ENCODE assay signal across 19 mouse cellular contexts in the genomic region with DNA sequence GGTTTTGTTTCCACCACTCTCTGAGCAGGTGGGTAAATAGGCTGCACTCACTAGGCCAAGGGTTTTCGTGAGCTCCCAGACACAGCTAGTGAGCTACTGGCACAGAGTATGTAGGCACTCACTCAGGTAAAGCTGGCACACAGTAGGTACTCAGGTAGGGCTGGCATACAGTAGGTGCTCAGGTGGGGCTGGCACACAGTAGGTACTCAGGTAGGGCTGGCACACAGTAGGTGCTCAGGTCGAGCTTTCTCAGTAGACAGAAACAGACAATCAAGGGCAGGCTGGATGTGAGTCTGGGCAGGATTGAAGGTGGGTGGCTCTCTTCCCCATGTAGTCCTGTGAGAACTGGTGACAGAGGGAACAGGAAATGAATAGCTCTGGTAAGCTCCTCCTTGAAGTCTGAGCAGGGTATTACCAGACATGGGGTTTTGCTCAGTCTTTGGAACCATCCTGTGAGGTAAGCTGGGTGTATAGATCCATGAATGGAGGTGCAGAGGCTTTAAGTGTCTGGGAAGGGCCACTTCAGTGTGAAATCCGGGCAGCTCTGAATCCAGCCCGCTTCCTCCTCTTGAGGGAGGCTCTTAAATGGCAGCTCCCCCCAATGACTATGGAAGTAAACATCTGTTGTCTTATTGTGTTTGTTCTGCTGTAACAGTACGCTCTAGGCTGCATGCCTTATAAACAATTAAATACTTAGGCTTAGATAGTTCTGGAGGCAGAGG.
"Had no signal": no experiment of that assay in that cellular context is flagged by ENCODE, and none has a peak within 500 bp of the region (broad histone marks: within the 10 kb centered on the region; RNA-seq: fewer than 3 reads in every experiment).

No protein-coding gene starts in this region.

- DNase-seq: liver, postnatal 0 days; lung, adult 2 months; lung, postnatal 14 days; lung, postnatal 36 days; retina, postnatal 1 day; right cerebral cortex, adult 18-20 months; right cerebral cortex, postnatal 25 days; right cerebral cortex, postnatal 4 days; spleen, adult 18-20 months; thymus, adult 18-20 months; thymus, postnatal 14 days; thymus, postnatal 36 days had no signal

- H3K9me3 ChIP-seq: lung, embryonic 15.5 days; midbrain, embryonic 12.5 days; midbrain, embryonic 15.5 days; neural tube, embryonic 12.5 days had no signal

- H3K36me3 ChIP-seq: lung, embryonic 15.5 days; midbrain, embryonic 12.5 days; midbrain, embryonic 15.5 days; neural tube, embryonic 12.5 days had no signal

- H3K4me2 ChIP-seq: lung, embryonic 15.5 days; midbrain, embryonic 12.5 days; midbrain, embryonic 15.5 days; neural tube, embryonic 12.5 days had no signal

- H3K4me1 ChIP-seq: lung, embryonic 15.5 days; megakaryocyte, embryonic 14.5 days; midbrain, embryonic 12.5 days; midbrain, embryonic 15.5 days; neural tube, embryonic 12.5 days had no signal

- H3K4me3 ChIP-seq: lung, embryonic 15.5 days; megakaryocyte, embryonic 14.5 days; midbrain, embryonic 12.5 days; midbrain, embryonic 15.5 days; neural tube, embryonic 12.5 days had no signal

- H3K27ac ChIP-seq: lung, embryonic 15.5 days; macrophage; midbrain, embryonic 12.5 days; midbrain, embryonic 15.5 days; neural tube, embryonic 12.5 days had no signal

- H3K27me3 ChIP-seq: lung, embryonic 15.5 days; megakaryocyte, embryonic 14.5 days; midbrain, embryonic 12.5 days; midbrain, embryonic 15.5 days had no signal

- H3K9ac ChIP-seq: liver, postnatal 0 days; lung, embryonic 15.5 days; midbrain, embryonic 12.5 days; midbrain, embryonic 15.5 days; neural tube, embryonic 12.5 days had no signal

- ATAC-seq: liver, postnatal 0 days; lung, postnatal 0 days; midbrain, embryonic 15.5 days had no signal
